Mouse (Mus musculus): Measurements from ENCODE around the gene Ndufaf7.
A peak's percentile ranks its signal among the peaks of the same experiment; 100 is the strongest.

Ndufaf7 gene

DNA sequence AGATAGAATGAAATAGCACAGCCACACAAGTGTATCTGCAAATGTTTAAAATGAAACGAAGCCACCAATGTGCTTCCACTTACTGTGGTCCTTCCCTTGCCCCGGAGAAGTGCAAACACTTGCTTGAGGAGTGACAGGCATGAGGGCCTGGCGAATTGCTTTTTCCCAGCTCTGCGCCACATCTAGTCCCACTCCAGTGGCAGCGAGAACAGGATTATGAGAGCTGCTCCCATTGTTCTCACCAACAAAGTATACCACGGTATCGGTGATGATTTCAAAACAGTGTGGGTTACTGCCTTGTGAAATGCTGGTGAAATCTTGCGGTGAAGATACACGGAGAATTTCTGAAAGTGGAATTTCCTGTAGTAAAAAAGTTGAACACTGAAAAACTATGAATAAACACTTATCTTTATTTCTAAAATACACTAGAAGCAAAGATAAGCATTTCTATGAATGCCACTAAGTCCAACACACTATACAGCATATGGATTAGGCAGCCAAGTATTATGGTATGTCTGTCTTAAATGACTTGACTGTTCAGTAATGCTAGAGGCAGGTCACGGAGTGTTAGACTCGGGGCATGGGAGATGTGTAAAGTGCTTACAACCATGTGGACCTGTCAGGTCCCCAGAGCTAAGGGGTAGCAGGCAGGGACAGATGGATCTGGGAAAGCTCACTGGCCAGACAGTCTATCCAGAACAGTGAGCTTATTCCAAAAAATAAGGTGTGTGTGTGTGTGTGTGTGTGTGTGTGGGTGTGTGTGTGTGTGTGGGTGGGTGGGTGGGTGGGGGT, 29.4 kb downstream of the Ndufaf7 start:
- peak; percentile 66 to 73 for DNase-seq

DNA sequence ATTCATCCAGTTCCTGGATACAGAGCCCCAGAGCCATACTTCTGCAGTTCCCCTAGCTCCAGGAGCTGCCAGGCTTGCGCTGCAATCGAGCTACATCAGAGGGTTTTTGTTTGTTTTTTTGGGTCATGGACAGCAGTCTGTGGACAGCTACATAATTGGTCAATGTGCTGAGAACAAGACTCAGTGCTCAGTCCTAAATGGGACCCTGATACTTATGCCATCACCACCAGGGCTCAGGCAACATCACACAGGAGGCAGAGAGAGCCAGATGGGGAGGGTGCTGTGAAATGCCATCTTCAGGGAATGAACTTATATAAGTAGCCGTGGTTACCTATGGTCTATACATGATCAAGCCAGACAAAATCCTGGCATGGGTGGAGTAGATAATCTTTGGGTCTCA, 31.6 kb downstream of the Ndufaf7 start:
- DNase-seq = no peak

DNA sequence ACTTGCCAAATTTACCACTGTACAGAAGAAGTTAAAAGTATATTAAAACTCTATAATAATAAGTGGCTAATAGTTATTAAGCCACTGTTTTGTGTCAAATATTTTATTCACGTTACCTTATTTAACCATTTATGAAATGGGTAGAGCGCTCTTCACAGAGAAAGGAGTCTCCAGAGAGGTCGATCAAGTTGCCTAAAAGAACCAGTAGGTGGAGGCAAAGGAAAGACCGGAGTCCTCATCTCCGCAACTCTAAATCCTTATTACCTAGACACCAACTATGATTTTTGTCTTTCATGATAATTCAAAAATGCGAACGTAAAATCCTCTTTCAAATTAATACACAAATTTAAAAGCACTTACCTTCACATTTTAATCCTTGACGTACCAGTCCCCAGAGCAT, 46.2 kb downstream of the Ndufaf7 start:
- no peak for DNase-seq

DNA sequence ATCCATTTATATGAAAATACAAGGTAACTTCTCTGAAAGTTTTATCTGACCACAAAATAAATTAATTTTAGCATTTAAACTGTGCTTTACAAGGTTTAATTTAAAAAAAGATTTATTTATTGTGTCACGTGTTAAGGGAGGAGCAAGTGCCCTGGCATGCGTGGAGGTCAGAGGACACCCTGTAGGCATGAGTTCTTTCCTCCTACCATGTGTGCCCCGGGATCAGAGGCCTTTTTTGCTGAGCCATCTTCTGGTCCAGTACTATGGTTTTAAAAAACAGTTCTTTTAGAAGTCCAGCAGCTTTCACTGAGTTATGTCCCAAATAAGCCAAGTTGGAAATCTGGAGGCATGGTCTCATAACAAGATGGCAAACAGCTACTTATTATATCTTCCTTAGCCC, 46.8 kb downstream of the Ndufaf7 start:
- no peak for DNase-seq

DNA sequence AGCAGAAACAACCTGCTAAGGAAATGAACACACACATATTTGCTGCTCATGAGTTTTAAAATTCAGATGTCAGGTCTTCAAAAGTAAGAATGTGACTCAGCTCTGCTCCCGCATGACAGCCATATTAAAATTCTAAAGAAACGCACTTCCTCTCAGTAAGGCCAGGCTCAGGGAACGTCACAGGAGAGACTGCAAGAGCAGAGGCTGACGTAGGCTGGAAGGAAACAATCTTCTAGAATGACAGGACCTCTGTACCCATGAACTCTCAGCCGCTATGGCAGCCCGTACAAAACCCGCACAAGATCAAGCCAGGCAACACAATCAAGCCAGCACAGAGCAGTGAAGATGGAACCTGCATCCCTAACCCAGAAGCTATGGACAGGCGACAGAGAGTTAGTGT, 52.1 kb downstream of the Ndufaf7 start:
- peak in 1 of 2 experiments; percentile 17 for DNase-seq

GRCm38 (mm10) chr17:78991549-78991948, 54.6 kb downstream of the Ndufaf7 start:
- no peak for DNase-seq

DNA sequence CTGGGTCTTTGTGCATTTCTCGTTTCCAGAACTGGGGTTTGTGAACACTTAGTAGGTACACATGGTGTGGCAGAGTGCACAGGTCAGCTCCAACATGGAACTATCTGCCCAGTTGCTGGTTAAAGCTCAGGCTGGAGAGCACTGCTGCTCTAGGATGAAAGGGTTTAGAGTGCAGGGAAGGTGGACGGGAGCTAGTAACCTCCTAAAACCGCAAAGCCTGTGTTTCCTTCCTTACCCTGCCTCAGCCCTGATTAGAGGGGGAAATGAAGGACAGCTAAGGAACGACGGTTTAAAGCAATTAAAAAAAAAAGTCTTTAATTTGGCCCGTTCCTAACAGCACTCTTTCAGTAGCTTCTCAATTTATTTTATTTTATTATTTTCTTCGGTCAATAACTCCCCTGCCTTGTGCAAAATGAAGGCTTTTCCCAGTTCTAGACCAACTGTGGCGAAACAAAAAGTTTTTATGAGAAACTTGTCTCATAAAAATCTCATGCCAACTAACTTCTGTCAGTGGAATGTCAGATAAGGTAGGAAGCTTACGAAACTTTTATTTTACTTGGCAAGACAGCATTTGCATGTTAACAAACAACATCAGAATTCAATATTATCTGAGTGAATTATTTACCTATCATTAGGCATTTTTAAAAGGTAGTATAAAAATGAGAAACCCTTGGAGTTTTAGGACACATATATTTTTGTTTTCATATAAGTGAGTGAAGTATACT, 55.5 kb downstream of the Ndufaf7 start:
- DNase-seq = no peak

- DNase-seq = no peak
These were observed 56.7 kb downstream of the Ndufaf7 start for GRCm38 (mm10) chr17:78993670-78994069.

DNA sequence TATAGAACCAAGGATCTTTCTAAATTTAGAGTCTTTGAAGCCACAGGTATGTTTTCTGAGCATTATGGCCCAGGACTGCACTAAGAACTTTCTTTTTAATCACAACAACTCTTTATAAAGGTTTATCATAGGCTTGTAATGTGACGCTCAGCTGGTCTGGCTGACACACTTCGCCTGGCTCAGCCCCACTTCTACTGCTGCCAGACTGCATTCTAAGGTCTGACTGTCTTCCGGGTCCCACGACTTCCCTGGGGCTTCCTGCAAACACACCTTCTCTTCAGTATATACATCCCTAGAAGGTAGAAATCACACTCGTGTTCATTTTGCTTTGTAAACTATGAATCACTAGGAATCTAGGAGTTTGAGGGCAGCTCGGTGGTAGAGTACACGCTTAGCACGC, 57.4 kb downstream of the Ndufaf7 start:
- DNase-seq = no peak

DNA sequence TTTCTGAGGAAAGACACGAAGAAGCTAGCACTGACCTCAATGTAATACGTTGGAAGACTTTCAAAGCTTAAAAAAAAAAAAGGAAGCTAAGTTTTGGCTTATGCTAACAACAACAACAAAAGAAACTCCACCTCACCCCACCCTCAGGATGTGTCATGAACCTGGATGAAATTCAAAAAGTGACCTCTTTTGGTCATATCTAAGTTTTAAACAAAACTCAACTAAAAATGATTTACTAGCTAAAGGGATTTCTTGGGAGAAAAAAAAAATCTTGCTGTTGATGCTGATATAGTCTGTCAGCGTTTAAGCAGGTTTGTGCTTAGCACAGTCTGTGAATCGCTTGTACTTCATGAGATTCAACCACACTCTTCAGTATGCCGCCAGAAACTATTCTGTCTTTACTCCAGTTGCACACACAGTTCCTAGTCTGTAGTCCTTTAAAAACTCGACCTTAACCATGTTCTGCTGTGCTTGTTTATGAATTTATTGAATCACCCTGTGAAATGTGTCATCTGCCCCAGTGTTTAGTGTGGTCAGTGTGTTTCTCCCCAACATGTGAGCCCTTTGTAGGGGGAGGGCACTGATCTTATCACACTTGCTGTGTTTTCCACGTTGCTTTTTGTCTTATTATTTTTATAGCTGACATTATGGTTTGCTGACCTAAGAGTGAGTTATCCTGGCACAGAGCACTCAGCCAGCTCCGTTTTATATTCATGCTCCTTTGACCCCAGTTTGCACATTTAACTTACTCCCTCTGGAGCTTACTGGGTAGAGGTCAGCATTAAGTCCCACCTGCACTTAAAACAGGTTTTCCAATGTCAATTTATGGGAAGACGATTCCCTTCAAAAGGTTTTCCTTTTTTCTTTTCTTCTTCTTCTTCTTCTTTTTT, 58.2 kb downstream of the Ndufaf7 start:
- DNase-seq = peak in 1 of 2 experiments; percentile 21

Data from lung, adult 18-20 months (tissue).